Mouse (Mus musculus): ENCODE measurements at regions not wholly inside any gene's neighbourhood (a gene's known extent, or its start where the extent isn't known, plus 50 kb on each side); places are given as distances from the start of the nearest gene placed in this dataset.
A peak's percentile ranks its signal among the peaks of the same experiment; 100 is the strongest.

DNA sequence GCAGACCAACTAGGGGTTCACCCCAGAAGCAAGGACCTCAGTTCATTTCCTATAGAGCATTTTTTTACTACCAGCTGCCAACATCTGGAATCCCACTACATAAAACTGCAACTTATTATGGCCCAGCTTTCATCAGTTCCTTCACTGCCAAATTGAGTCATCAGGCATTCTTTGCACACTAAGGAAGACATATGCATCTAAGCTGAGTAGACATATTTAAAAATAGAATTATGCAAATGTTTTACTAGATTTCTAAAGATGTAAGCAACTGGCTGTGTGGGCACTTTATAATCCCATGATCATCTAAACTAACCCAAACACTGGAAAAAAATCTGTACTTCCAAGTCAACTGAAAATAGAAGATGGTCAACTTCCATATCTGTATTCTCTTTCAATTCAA is 415.9 kb upstream of the Rarb start:
- DNase-seq (ENCODE audit: low spot score) = no peak

DNA sequence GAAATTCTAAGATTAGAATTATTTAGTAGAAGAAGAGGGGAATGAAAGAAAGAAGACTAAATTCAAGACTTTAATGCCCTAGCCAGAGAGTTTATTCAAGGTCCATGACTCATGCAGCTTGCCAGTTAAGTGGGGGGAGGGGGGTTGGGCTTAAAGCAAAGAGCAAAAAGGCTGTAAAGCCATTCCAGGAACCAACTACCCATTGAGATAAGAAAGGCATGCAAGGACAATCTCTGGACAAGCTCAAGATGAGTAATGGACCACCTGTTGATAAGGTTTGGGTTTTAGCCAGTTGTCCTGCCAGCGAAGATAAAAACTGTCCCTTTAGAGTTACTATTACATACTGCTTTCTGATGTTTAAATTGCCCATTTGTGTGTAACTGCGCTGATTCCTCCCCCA is 392.5 kb upstream of the Rarb start:
- DNase-seq (ENCODE audit: low spot score) = no peak

DNA sequence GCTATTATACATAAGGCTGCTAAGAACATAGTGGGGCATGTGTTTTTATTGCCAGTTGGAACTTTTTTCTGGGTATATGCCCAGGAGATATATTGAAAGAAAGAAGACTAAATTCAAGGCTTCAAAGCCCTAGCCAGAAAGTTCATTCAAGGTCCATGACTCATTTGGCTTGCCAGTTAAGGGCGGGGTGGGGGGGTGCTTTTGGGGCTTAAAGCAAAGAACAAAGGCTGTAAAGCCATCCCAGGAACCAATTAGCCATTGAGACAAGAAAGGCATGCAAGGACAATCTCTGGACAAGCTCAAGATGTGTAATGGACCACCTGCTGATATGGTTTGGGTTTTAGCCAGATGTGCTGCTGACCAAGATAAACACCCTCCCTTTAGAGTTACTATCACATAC is 386.7 kb upstream of the Rarb start:
- no peak for DNase-seq (ENCODE audit: low spot score)

DNA sequence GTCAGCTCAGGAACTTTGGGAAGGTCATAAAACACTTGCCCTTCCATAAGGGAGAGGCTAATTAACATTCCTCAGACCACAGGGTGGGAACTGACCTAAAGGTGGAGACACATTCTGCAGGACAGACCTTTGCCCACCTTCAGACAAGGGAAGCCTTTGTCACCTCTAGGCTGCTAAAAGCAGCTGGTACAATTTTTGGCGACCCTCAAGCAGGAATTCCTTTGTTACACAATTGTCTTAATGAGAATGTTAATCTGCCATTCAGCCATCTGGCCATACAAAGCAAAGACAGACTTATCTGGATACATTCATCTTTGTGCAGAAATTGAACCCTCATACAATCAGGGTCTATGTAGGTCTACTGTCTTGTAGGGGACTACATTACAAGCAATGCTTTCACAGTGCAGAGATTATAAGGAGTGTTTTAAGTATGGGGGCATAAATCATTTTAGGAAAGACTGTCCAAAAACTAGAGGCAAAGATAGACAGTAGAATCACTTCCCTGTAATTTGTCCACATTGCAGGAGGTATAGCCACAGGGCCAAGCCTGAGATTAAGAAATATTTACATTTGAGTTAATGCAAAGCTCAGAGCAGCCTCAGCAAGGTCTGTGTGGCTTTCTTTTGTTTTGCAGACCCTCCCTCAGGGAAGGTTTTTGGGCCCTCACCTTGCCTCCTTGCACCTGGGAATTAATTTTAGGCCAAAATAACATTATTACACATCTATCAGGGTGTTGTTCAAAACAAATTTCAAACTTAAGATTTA is 384.5 kb upstream of the Rarb start:
- DNase-seq (ENCODE audit: low spot score) = no peak

DNA sequence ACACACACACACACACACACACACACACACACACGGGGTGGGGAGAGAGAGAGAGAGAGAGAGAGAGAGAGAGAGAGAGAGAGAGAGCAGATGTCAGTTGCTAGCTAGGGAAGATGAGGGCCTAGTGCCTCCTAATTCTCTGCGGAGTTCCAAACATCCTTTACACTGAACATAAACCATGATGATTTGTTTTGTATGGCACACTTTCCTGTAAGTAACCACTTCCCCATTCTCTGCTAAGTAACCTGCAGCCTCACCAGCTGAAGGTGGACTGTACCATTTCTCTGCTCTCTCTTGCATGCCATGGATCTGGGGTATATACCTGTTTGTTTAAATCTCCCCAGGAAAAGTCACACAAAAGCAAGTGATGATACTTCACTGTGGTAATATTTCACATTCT is 374.0 kb upstream of the Rarb start:
- no peak for DNase-seq (ENCODE audit: low spot score)

DNA sequence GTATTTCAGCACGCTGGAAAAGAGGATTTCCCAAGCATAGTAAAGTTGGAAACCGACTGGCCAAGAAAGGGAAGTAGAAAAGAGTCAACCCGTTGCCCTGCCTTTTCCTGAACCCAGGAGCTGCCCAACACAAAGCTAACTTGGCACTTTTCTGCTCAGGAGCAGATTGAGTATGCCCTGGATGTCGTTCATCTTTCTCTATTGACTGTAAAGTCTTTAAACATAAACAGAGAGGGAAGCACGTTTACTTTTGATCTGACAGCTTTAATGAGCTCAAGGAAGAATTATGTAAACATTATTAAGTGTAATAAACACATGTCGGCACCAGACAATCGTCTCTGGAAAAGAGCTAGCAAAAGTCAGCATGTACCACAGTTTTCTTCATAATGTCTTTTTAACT is 354.3 kb upstream of the Rarb start:
- no peak for DNase-seq (ENCODE audit: low spot score)

DNA sequence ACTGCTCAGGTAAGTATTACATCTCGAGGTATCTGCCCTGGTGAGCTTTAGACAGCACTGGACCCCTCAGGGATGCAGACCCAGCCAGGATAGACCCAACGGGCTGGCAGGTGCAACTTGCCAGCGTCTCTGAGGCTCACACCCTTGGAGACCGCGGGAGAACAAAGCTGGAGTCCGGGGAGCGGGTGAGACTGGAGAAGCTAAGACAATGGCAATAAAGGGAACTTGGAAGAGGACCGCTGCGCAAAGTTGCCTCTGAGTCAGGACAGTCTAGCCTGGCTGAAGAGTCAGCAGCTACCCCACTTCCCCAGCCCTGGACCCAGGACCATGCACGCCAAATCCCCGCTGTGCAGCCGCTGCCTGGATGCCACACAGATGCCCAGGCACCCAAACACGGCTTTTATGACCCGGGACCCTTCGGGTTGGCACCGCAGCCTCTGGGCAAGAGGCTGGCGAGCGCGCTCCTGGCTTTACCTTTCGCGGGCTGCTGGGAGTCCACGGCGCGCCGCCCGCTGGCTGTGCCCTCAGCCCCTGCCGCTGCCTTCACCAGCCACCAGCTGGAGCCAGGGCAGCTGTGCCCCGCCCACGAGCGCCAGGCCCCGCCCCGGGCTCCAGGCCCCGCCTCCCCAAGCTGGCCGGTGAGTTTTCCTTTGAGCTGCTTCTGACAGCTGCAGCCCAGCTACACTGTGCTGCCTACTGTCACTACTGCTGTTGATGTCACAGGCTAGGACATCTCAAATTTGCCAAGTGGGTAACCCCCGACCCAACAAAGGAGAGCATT is 353.6 kb upstream of the Rarb start:
- peak; percentile 9 for DNase-seq (ENCODE audit: low spot score)

DNA sequence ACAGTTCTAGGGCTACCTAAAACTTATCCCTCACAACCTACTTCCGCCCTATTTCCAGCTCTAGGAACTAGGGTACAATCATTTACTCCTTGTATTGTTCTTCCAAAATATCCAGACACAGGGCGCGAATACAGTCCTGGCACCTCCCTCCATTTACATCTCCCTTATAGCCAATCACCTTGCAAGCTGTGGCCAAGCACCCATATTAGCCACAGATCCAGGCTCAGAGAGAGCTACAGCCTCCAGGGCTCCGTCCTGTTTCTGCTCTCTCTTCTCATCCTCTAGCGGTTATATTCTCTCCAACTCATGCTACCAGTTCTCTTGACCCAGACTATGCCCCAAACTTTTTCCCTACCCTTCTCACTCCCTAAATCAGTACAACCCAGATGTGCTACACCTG is 352.9 kb upstream of the Rarb start:
- no peak for DNase-seq (ENCODE audit: low spot score)

DNA sequence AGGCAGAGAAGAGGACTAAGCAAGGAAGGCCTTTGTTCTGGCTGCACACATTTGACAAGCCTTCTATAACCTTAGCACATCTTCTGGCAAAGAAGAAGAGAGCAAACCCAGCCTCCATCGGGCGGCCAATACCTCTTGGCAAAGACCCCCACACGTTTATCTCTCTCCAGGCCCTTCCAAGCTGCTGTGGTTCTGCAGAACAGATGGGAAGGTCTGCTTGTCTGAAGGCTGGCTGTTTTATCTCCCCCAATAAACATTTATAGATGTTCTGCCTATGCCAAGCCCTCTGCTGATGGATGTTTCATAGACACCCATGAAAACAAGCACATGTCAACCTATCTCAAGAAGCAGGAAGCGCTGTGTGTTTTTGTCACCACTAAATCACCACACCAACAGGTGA is 339.4 kb upstream of the Rarb start:
- DNase-seq (ENCODE audit: low spot score) = no peak

DNA sequence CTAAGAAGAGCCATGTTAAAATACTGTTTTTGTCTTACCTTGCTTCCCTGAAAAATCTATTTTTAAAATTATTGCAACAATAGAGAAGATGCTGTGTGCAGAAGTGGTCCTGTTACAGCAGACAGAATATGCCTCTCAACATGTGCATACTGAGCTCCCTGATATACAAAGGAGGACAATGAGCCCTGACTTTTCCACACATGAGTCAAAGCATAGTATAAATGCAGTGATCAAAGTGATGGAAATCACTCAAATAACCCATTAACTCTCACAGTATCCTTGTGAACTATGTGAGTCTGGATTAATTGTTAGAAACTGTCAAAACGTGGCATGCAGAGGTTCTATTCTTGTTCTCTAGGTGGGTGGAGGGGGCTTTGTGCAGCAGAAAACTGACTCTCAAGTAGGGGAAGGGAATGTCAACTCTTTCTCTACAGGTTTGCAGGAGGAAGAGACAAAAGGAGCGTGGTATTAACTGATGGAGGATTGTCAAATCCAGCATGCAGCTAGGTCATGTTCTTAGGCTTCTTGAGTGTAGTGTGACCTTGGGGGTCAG is 337.5 kb upstream of the Rarb start:
- DNase-seq (ENCODE audit: low spot score) = no peak

DNA sequence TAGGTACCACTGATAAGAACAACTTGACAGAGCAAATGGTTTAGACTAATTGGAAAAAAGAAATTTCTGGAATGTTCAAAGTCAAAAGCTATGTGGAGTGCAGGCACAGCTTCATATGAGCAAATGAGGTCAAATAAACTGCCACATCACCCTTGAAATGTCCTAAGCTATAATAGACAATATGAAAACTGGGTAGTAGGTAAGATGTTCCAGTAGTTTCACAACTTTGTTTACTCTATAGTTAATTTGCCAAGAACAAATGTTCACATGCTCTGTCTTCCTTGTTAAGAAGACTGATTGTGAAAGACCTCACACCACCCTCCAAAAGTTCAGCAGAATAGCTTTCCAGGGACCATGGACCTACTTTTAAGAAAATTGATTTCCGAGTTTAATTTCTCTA is 301.7 kb upstream of the Rarb start:
- DNase-seq (ENCODE audit: low spot score) = no peak

DNA sequence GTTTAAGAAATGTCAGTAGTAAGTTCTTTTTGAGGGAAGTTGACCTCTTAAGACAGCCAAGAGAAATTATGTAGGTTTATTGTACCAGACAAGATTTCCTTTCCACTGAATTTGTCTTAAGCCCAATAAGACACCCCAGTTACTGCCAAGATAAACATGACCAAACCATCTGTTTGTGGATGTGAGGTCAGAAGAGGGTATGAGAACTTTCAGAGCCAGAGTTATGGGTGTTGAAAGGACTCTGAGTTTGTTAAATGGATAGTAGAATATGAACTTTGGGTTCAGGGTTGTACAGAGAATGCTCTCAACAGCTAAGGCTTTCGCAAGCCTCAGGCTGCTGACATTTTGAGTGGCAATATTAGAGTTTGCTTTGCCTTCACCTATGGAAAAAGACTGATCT is 287.7 kb upstream of the Rarb start:
- no peak for DNase-seq (ENCODE audit: low spot score)

DNA sequence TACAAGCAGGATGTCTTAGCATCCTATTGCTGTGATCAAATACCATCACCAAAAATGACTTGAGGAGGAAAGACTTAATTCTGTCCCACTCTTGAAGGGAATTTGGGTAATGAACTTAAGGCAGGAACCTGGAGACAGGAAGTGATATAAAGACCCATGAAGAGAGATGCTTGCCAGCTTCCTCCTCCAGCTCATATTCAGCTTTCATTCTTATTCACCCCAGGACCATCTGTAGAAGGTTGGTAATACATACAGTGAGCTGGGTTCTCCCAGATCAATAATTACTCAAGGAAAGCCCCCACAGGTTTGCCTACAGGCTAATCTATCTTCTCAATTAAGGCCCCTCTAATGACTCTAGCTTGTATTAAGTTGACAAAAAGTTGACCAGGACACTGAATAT is 283.5 kb upstream of the Rarb start:
- no peak for DNase-seq (ENCODE audit: low spot score)

DNA sequence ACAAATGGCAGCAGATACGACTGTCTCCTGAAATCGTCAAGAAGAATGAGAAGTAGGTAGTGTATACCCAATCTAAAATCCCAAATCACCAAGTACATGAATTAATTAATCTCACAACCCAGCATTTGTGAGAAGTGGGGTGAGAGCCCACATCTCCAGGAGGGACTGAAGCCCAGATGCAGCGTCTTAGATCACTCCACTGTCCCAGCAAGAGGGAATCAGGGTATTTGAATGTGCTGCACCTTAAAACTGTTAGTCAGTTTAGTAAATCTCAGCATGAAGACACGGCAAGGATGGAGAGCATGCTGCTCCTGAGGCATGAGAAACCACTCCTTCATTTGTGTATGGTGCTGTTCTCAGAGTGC is 271.6 kb upstream of the Rarb start:
- DNase-seq (ENCODE audit: low spot score) = no peak

DNA sequence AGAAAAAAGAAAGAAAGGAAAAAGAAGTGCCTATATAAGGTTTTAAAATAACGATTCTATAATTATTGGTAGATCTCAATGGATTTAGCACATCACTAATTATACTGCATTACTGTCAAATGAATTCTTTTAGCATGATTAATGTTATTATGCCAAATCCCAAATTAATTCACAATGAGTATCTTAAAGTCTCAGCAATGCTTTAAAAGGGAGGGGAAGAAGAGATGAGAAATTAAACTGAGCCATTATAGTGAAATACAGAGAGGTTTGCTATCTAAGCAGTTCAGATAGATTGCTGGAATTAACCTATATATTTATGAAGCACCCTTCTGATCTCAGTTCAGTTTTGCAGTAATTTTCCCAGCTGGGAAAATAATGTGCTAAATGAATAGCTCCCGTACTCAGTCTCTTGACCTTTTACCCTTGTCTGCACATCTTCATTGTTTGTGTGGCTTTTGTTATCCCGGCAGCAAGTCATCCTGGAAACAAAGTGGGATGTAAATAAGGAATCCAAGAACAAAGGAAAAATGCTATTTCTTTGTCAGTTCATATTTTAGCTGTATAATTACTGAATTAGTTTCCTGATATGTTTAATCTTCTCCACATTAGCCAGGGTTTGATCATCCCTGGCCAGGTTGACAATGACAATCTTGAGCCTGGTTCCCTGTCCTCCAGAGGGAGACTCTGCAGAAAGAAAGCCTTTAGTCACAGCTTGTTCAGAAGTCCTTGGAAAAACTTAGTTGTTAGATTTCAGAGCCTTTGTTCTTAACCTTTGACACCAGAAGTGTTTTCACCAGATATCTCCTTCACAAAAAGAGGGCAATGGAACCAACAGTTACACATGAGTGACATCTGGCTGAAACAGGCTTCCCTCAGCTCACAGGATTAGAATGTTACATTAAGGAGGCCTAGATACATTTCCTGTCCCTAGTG is 270.9 kb upstream of the Rarb start:
- DNase-seq (ENCODE audit: low spot score) = no peak

DNA sequence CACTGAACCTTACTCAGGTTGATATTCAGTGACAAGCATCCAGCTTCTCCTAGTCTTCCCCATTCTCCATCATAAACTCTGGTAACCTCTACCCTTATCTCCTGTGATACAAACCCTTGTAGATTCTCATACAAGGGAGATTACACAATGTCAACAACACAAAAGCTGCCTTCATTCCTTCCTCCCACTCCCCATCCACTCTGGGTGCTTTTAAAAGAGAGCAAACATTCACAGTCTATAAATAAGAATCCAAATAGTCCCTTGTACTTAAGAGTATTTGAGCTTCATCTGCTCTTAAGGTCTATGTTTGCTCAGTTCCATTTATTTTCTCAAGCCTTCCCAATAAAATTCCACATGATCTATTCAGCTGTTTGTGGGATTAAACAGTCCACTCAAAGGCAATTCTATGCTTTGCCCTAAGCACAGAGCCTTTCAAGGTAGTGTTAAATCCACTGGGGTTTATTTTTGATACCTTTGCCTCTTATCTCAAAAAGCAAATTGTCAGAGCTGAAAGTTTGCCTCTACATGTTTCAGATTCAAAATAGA is 270.2 kb upstream of the Rarb start:
- no peak for DNase-seq (ENCODE audit: low spot score)

DNA sequence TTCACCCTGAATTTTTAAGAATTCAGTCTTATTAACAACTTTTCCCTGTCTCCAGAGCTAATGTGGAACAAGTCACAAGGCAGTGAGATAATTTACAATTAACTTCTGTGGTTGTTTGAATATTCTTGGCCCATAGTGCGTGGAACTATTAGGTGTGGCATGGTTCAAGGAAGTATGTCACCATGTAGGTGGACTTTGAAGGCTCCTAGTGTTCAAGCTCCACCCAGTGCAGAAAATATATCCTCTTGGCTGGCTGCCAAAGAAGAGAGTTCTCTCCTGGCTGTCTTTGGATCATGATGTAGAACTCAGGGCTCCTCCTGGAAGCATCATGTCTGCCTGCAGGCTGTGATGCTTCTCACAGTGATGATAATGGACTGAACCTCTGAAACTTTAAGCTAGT is 268.9 kb upstream of the Rarb start:
- DNase-seq (ENCODE audit: low spot score) = no peak

DNA sequence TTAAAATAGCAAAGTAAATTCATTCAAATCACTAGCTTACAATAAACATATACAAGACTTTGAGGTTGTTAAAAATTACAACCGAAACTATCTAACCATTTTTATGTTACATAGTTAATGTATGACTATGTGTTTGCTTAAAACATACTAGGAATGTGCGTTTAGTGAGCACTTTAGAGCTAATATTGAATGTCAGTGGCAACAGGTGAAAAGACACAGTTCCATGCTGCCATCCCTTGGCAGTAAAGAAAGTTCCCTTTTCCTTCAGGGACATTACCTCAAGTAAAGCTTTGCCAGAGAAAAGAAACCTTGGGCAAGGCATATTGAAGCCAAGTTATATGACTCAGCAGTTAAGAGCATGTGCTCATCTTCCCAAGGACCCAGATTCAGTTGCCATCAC is 265.0 kb upstream of the Rarb start:
- no peak for DNase-seq (ENCODE audit: low spot score)

DNA sequence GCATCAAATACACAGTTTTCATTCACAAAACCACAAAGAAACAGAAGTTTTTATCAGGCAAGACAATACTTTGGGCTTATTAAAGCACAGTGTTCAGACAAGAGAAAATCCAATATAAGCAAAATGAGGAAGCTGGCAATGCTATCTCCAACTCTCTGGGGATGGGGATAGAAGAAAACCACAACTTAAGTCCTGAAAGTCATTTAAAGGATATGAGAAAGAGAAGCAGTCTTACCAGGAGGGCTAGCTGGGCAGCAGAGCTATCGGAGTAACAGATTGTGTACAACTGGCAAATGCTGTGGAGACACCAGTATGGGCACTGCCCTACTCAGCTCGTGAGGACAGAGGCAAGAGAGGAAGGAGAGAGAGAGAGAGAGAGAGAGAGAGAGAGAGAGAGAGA is 262.9 kb upstream of the Rarb start:
- no peak for DNase-seq (ENCODE audit: low spot score)

DNA sequence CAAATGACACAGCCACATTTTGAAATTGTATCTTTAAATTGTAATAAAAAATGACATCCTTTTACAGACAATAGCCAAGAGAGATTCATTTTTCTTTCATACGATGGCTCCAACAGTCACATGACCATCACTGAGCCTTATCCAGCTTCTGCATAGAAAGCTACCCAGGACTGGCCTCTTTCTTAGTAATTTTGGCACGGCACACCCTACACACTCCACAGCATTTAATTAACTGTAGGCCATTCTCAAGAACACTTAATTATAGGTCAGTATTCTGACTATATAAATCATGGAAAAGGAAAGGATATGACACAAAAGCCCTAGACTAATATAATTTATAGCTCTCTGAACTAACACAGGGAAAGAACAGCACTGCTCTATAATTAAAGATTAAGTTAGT is 260.6 kb upstream of the Rarb start:
- no peak for DNase-seq (ENCODE audit: low spot score)

DNA sequence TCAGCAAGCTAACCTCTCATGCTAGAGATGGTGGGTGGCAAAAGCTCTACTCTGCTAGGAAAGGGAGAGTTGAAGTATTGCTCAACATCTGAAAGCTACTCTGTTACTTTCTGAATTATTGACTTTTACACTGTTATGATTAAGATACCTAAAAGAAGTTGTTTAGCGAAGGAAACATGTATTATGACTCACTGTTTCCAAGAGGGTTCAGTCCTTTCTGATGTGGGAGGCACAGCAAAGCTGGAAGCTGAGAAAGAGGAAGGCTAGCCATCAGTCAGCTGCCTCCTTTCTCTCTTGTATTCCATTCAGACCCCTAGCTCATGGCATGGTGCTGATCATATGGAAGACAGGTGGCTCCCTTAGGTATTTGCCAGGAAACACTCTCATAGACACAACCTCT is 242.4 kb upstream of the Rarb start:
- DNase-seq (ENCODE audit: low spot score) = no peak

DNA sequence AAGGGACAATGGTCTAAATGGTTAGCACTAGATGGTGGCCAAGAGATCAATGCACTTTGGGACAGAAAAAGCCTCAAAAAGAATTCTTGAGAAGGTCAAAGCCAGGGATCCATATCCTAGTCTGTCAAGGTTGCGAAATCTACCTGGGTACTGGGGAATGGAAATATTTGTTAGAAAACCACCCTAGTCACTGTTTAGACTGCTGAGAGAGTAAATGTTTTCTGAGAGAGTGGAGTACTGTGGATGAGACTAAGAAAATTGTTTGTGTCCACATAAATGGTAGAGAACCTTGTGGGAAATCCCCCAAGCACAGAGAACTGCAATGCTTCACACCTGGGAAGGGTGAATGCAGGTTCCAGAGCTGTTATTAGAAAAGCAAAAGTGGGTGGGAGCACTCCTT is 239.5 kb upstream of the Rarb start:
- DNase-seq (ENCODE audit: low spot score) = no peak

All from ovary, adult 18-20 months (tissue).